Mouse (Mus musculus) stomach, postnatal 0 days (tissue): ENCODE data around the gene Det1.

Experiments
- CTCF ChIP-seq: IDR thresholded peaks from 2 replicates; pipeline ENCODE4 v1.5.1; 2016; ENCODE audit warnings: antibody characterized with exemption, low read depth, mild to moderate bottlenecking, moderate library complexity
- EP300 ChIP-seq: optimal IDR thresholded peaks from 2 replicates; pipeline ENCODE3; 2016; ENCODE audit warnings: antibody characterized with exemption

- TF ChIP-seq CTCF (no peak), EP300 (no peak)
These were observed 17.4 kb upstream of the Det1 start for GRCm38 (mm10) chr7:78864446-78864802.
